Mouse (Mus musculus) lung, postnatal 0 days (tissue): ENCODE data around the gene Frrs1. TPM values are rescaled to one million over a fixed set of nuclear protein-coding genes. Genes with fewer than 3 reads are reported as not detected.

Source experiments
- ATAC-seq: fragments of 200-750 bp; cut with Nextera tagmentation; 2 replicates; pipeline ENCODE4 v1.8.0; 2017; ENCODE audit warnings: moderate library complexity
- DNase-seq: peaks from one replicate; pipeline ENCODE4 v3.0.0-alpha.2; 2016; ENCODE audit warnings: low spot score
- H3K27ac ChIP-seq: fragments of 300-500 bp; sonication (generic); 2 replicates; pipeline ENCODE4 v1.5.1; 2014; ENCODE audit warnings: antibody characterized with exemption, mild to moderate bottlenecking, low read length, mixed read lengths
- H3K27me3 ChIP-seq: fragments of 300-500 bp; sonication (generic); replicated peaks from 2 replicates; pipeline ENCODE4 v1.6.1; 2014; ENCODE audit warnings: low read length, mixed read lengths; ENCODE audit not compliant: insufficient read depth
- H3K36me3 ChIP-seq: fragments of 300-500 bp; sonication (generic); 2 replicates; pipeline ENCODE4 v1.6.1; 2014; ENCODE audit warnings: low read length, mixed read lengths; ENCODE audit not compliant: insufficient read depth
- H3K4me1 ChIP-seq: fragments of 300-500 bp; sonication (generic); 2 replicates; pipeline ENCODE4 v1.6.1; 2014; ENCODE audit warnings: antibody characterized with exemption, low read depth, low read length, mixed read lengths; ENCODE audit not compliant: insufficient read depth
- H3K4me2 ChIP-seq: fragments of 300-500 bp; sonication (generic); replicated peaks from 2 replicates; pipeline ENCODE4 v1.6.1; 2014; ENCODE audit warnings: low read depth, mild to moderate bottlenecking, low read length, moderate library complexity, mixed read lengths
- H3K4me3 ChIP-seq: fragments of 300-500 bp; sonication (generic); 2 replicates; pipeline ENCODE4 v1.5.1; 2014; ENCODE audit warnings: low read depth, low read length
- H3K9ac ChIP-seq: fragments of 300-500 bp; sonication (generic); replicated peaks from 2 replicates; pipeline ENCODE4 v1.6.1; 2014; ENCODE audit warnings: low read depth, mild to moderate bottlenecking
- H3K9me3 ChIP-seq: fragments of 300-500 bp; sonication (generic); 2 replicates; pipeline ENCODE4 v1.6.1; 2016; ENCODE audit warnings: low read length, mixed read lengths
- CTCF ChIP-seq: IDR thresholded peaks from 2 replicates; pipeline ENCODE4 v1.5.1; 2016; ENCODE audit warnings: antibody characterized with exemption, mild to moderate bottlenecking
- EP300 ChIP-seq: IDR thresholded peaks from 2 replicates; pipeline ENCODE4 v1.6.1; 2016; ENCODE audit warnings: antibody characterized with exemption, mild to moderate bottlenecking, control low read depth
- WGBS: fragments of 180-500 bp; shearing (Covaris S2); extraction: QIAGEN DNeasy Blood & Tissue Kit; methylation state at CpG from one replicate; pipeline ENCODE4 v1.1.7; 2014; 5-methylcytosine and 5-hydroxymethylcytosine counted together
- polyA plus RNA-seq: library from polyadenylated mRNA; unstranded; fragments of >200 nt; fragmentation: Nextera tagmentation; extraction: Ambion mirVana; gene quantifications from 2 replicates; pipeline ENCODE4 v1.2.1, GENCODE M21; 2015

The Frrs1 gene
- polyA plus RNA-seq, 1 experiment from 2014 or later, result 5.6 TPM

DNA sequence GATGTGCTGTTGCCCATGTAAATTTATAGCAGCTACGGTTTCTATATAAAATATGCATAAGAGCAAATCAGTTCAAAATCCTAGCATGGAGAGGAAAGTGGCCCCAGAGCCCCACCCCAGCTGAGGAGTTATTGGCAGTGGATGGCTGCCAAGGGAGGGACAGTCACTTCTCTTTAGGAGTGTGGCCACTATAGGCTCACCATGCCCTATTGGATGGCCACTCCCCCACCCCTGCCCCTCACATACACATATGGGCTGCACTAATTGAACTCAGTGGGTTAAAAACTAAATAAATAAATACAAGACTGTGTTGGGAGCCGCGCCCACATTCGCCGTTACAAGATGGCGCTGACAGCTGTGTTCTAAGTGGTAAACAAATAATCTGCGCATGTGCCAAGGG is 42.0 kb upstream of the Frrs1 start:
- no peak for TF ChIP-seq EP300
- TF ChIP-seq CTCF, result no peak
- no peak for DNase-seq
- H3K27me3 ChIP-seq, result no peaks in the 10 kb centered on the region
- H3K9ac ChIP-seq, result no peak overlapping the region
- H3K4me2 ChIP-seq, result no peak overlapping the region
- H3K36me3 ChIP-seq, result no peaks in the 10 kb centered on the region
- H3K27ac ChIP-seq, result no peak overlapping the region
- ATAC-seq, result no peak; the same call in 1 of the 2 replicates
- 80% methylated on average over 6 of the region's 7 CpGs for WGBS
- H3K9me3 ChIP-seq, result no peaks in the 10 kb centered on the region
- peaks cover 2% of the 10 kb centered on the region; the same call in 1 of the 2 replicates for H3K4me1 ChIP-seq
- H3K4me3 ChIP-seq, result no peak overlapping the region

GRCm38 (mm10) chr3:116826471-116827215 is 32.6 kb upstream of the Frrs1 start:
- ATAC-seq, result no peak
- TF ChIP-seq CTCF, result no peak
- no peak for TF ChIP-seq EP300
- H3K27me3 ChIP-seq, result no peaks in the 10 kb centered on the region
- H3K9me3 ChIP-seq, result no peaks in the 10 kb centered on the region
- no peak overlapping the region for H3K4me3 ChIP-seq
- H3K4me1 ChIP-seq, result no peaks in the 10 kb centered on the region
- H3K4me2 ChIP-seq, result no peak overlapping the region
- no peaks in the 10 kb centered on the region for H3K36me3 ChIP-seq
- H3K9ac ChIP-seq, result no peak overlapping the region
- 66% methylated on average over 4 of the region's 4 CpGs for WGBS
- no peak overlapping the region for H3K27ac ChIP-seq
- DNase-seq, result peak; percentile 21

- Histone ChIP-seq H3K36me3 (no peaks in the 10 kb centered on the region), H3K27me3 (no peaks in the 10 kb centered on the region), H3K9me3 (no peaks in the 10 kb centered on the region), H3K27ac (no peak overlapping the region), H3K9ac (no peak overlapping the region), H3K4me1 (no peaks in the 10 kb centered on the region), H3K4me2 (no peak overlapping the region), H3K4me3 (no peak overlapping the region)
- DNase-seq, result no peak
- TF ChIP-seq CTCF, result no peak
- TF ChIP-seq EP300, result no peak
- ATAC-seq, result no peak
- 77% methylated on average over 10 of the region's 10 CpGs for WGBS
Measured at GRCm38 (mm10) chr3:116829274-116829920, 29.9 kb upstream of the Frrs1 start.

- 54% methylated on average over 4 of the region's 5 CpGs for WGBS
- no peak for ATAC-seq
- DNase-seq, result peak; percentile 51
- no peaks in the 10 kb centered on the region for H3K27me3 ChIP-seq
- no peak overlapping the region for H3K9ac ChIP-seq
- H3K4me3 ChIP-seq, result no peak overlapping the region
- no peaks in the 10 kb centered on the region for H3K9me3 ChIP-seq
- H3K4me2 ChIP-seq, result no peak overlapping the region
- no peaks in the 10 kb centered on the region for H3K36me3 ChIP-seq
- TF ChIP-seq EP300 (no peak), CTCF (no peak)
- no peaks in the 10 kb centered on the region for H3K4me1 ChIP-seq
- no peak overlapping the region for H3K27ac ChIP-seq
Measured at GRCm38 (mm10) chr3:116831324-116831723, 27.9 kb upstream of the Frrs1 start.

DNA sequence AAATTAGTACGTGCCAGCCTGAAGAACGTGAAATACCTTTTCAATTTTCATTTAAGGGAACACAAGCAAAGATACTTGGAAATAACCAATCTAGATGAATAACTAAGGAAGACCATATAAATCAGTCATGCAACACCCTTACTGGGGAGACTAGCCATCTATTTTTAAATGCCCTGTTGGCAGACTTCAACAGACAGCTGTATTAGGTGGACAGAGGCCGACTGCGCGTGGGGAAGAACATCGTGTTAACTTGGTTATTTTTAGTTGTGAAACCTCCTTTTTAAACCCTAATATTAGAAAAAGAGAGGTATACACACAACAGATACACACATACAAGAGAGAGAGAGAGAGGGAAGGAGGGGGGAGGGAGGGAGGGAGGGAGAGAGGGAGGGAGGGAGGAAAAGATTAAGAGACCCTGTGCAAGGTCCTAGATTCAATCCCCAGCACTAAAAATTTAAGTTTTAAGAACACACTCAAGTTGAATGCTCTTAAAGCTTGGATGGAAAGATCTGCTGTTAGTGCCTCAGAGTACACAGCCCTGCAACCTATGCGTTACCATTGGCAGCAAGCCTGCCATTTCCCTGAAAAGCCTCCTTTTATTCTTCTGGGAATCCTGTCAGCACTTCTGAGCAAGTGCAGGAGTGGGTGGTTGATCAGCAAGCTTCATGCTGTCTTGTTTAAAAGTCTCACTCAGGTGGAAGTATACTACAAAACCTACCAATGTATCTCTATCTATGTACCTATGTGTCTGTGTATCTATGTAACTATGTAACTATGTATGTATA is 26.5 kb upstream of the Frrs1 start:
- no peak; the same call in 1 of the 2 replicates for ATAC-seq

DNA sequence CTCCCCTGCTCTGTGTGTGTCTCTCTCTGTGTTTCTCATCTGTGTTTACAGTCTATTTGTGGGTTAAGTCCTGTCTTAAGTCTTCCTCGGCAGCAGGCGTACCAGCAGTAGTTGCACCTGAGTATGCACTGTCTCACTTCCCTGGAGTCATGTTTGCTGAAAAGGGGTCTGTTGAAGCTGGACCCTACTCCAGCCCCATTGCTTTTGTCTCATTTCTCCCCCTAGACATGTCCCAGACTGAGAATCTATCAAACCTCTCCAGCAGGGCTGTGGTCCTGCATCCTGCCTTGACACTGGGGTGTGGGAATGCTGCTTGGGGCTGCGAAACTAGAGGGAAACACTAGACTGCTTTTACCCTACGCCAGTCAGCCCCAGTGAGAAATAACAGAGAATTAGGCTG is 25.8 kb upstream of the Frrs1 start:
- H3K9ac ChIP-seq, result no peak overlapping the region
- H3K27ac ChIP-seq, result no peak overlapping the region
- TF ChIP-seq EP300, result no peak
- no peak for TF ChIP-seq CTCF
- ATAC-seq (no peak), DNase-seq (no peak)
- WGBS, result 84% methylated on average over 4 of the region's 4 CpGs
- no peak overlapping the region for H3K4me2 ChIP-seq
- no peak overlapping the region for H3K4me3 ChIP-seq
- H3K9me3 ChIP-seq, result no peaks in the 10 kb centered on the region
- H3K36me3 ChIP-seq, result no peaks in the 10 kb centered on the region
- no peaks in the 10 kb centered on the region for H3K27me3 ChIP-seq
- no peaks in the 10 kb centered on the region for H3K4me1 ChIP-seq

More for the DNA sequence above, 26.5 kb upstream of the Frrs1 start:
- DNase-seq, result peak; percentile 25
- Histone ChIP-seq H3K36me3 (no peaks in the 10 kb centered on the region), H3K9ac (no peak overlapping the region), H3K9me3 (no peaks in the 10 kb centered on the region), H3K4me2 (no peak overlapping the region), H3K4me3 (no peak overlapping the region), H3K27me3 (no peaks in the 10 kb centered on the region), H3K27ac (no peak overlapping the region), H3K4me1 (no peaks in the 10 kb centered on the region)
- TF ChIP-seq EP300, result no peak
- 78% methylated on average over 7 of the region's 7 CpGs for WGBS
